Mouse (Mus musculus) myocyte (in vitro differentiated cells): ENCODE measurements around the gene Aff3.

Experiments used
- CEBPB ChIP-seq: IDR thresholded peaks from 2 replicates; pipeline ENCODE4 v1.6.1; 2011; ENCODE audit warnings: mild to moderate bottlenecking, moderate library complexity; ENCODE audit not compliant: poor library complexity, insufficient read depth, severe bottlenecking
- MAX ChIP-seq: IDR thresholded peaks from one replicate; pipeline ENCODE4 v1.6.1; 2011; ENCODE audit warnings: low read depth, mild to moderate bottlenecking, control low read depth
- MYOG ChIP-seq, 3 experiments: IDR thresholded peaks; one replicate each; pipeline ENCODE4 v1.6.1; 2011; ENCODE audit warnings: control low read depth in 2 of 3, low read depth in 2 of 3, mild to moderate bottlenecking in 2 of 3; ENCODE audit not compliant: insufficient read length in 2 of 3, control insufficient read depth in 1 of 3, insufficient read depth in 1 of 3
- POLR2A ChIP-seq: IDR thresholded peaks from one replicate; pipeline ENCODE4 v1.6.1; 2011; ENCODE audit warnings: low read depth, mild to moderate bottlenecking, control low read depth, moderate library complexity; ENCODE audit not compliant: insufficient read length
- TCF12 ChIP-seq: IDR thresholded peaks from one replicate; pipeline ENCODE4 v1.6.1; 2011; ENCODE audit warnings: mild to moderate bottlenecking, control low read depth; ENCODE audit not compliant: poor library complexity, insufficient read depth, severe bottlenecking
- TCF3 ChIP-seq: IDR thresholded peaks from one replicate; pipeline ENCODE4 v1.6.1; 2011; ENCODE audit warnings: low read depth, control low read depth; ENCODE audit not compliant: insufficient read length

DNA sequence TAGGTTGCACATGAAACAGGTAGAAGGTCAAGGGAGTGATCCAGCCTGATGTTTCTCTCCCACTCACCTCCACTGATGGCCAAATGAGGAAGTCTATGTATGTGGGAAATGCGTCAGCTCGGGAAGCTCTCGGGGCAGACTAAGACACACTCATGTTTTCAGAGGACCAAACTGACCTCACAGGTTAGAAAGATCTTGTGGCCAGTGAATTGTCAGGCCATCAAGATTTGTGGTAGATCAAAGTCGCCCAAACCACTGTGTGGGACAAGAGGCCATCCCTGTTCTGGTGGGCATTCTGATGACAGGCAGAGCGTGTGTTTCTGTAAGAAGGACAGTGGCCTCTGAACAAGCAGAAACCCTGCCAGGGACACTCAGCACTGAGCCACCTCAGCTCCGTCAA, 175.0 kb downstream of the Aff3 start:
- TF ChIP-seq CEBPB (no peak), TCF12 (no peak), POLR2A (no peak), MYOG (IDR thresholded peaks at IDR 0.05; ENCODE audit: control insufficient read depth in 1 of 3, insufficient read depth in 1 of 3, insufficient read length in 2 of 3, low read depth in 2 of 3) (no peak), TCF3 (no peak), MAX (no peak)
